Mouse (Mus musculus): ENCODE results near the gene Rnase9.

- TF ChIP-seq CTCF (IDR thresholded peaks at IDR 0.05; ENCODE audit: low read depth, low read length) (no peak), POLR2A (IDR thresholded peaks at IDR 0.05; ENCODE audit: extremely low read depth, insufficient read depth, low read length) (no peak)
These were observed 42.1 kb upstream of the Rnase9 start for GRCm38 (mm10) chr14:51083805-51084204.
